Mouse (Mus musculus) forebrain, embryonic 16.5 days (tissue): ENCODE data around the gene Btnl6. TPM values are rescaled to one million over a fixed set of nuclear protein-coding genes. Genes with fewer than 3 reads are reported as not detected.

ENCODE experiments used
- ATAC-seq: fragments of 200-750 bp; cut with Nextera tagmentation; 2 replicates; pipeline ENCODE4 v1.8.0; 2017; ENCODE audit warnings: mild to moderate bottlenecking, moderate library complexity
- H3K27ac ChIP-seq: fragments of 300-500 bp; sonication (generic); 2 replicates; pipeline ENCODE4 v1.5.1; 2014; ENCODE audit warnings: low read length, control low read depth
- H3K27me3 ChIP-seq: fragments of 300-500 bp; sonication (generic); replicated peaks from 2 replicates; pipeline ENCODE4 v1.6.1; 2014; ENCODE audit warnings: low read length; ENCODE audit not compliant: control insufficient read depth, insufficient read depth
- H3K36me3 ChIP-seq: fragments of 300-500 bp; sonication (generic); 2 replicates; pipeline ENCODE4 v1.6.1; 2014; ENCODE audit not compliant: control insufficient read depth, insufficient read depth
- H3K4me1 ChIP-seq: fragments of 300-500 bp; sonication (generic); replicated peaks from 2 replicates; pipeline ENCODE4 v1.6.1; 2014; ENCODE audit warnings: low read length; ENCODE audit not compliant: control insufficient read depth, insufficient read depth
- H3K4me2 ChIP-seq: fragments of 300-500 bp; sonication (generic); 2 replicates; pipeline ENCODE4 v1.6.1; 2014; ENCODE audit warnings: mild to moderate bottlenecking, low read length, control low read depth
- H3K4me3 ChIP-seq: fragments of 300-500 bp; sonication (generic); replicated peaks from 2 replicates; pipeline ENCODE4 v1.5.1; 2014; ENCODE audit warnings: mild to moderate bottlenecking, low read length, control low read depth
- H3K9ac ChIP-seq: fragments of 300-500 bp; sonication (generic); replicated peaks from 2 replicates; pipeline ENCODE4 v1.6.1; 2014; ENCODE audit warnings: low read depth, low read length, control low read depth
- H3K9me3 ChIP-seq: fragments of 300-500 bp; sonication (generic); 2 replicates; pipeline ENCODE4 v1.6.1; 2016; ENCODE audit warnings: low read length; ENCODE audit not compliant: control insufficient read depth
- WGBS: fragments of 180-500 bp; shearing (Covaris S2); extraction: QIAGEN DNeasy Blood & Tissue Kit; methylation state at CpG from one replicate; pipeline ENCODE4 v1.1.7; 2014; 5-methylcytosine and 5-hydroxymethylcytosine counted together
- polyA plus RNA-seq: library from polyadenylated mRNA; unstranded; fragments of >200 nt; fragmentation: Nextera tagmentation; extraction: Ambion mirVana; gene quantifications from 2 replicates; pipeline ENCODE4 v1.2.1, GENCODE M21; 2015

The Btnl6 gene
- polyA plus RNA-seq, result not detected in 2 replicates

GRCm38 (mm10) chr17:34517252-34517651, at the start of gene Btnl6:
Gene Btnl6, minus strand, starts transcription at chr17:34517352.
- no peaks in the 10 kb centered on the region for H3K9me3 ChIP-seq
- 91% methylated on average over 4 of the region's 4 CpGs for WGBS
- no peaks in the 10 kb centered on the region for H3K36me3 ChIP-seq
- no peaks in the 10 kb centered on the region for H3K27me3 ChIP-seq
- H3K9ac ChIP-seq, result no peak within 1 kb of the TSS
- H3K27ac ChIP-seq, result no peak within 1 kb of the TSS
- no peak within 1 kb of the TSS for H3K4me3 ChIP-seq
- no peak within 1 kb of the TSS for H3K4me2 ChIP-seq
- no peak for ATAC-seq
- H3K4me1 ChIP-seq, result no peaks in the 10 kb centered on the region

- 56% methylated on average over 3 of the region's 3 CpGs for WGBS
- H3K27ac ChIP-seq, result no peak overlapping the region
- no peak overlapping the region for H3K4me3 ChIP-seq
- H3K4me1 ChIP-seq, result no peaks in the 10 kb centered on the region
- no peak for ATAC-seq
- H3K9me3 ChIP-seq, result no peaks in the 10 kb centered on the region
- H3K27me3 ChIP-seq, result peaks cover 3% of the 10 kb centered on the region; the same call in 1 of the 2 replicates
- no peak overlapping the region for H3K4me2 ChIP-seq
- H3K36me3 ChIP-seq, result no peaks in the 10 kb centered on the region
- H3K9ac ChIP-seq, result no peak overlapping the region
These were observed 47.6 kb upstream of the Btnl6 start for GRCm38 (mm10) chr17:34564796-34565195.

GRCm38 (mm10) chr17:34564003-34564421, 46.9 kb upstream of the Btnl6 start, which contains the start of gene Notch4:
Gene Notch4, plus strand, starts transcription at chr17:34564268.
- no peak within 1 kb of the TSS for H3K4me2 ChIP-seq
- no peak within 1 kb of the TSS for H3K9ac ChIP-seq

GRCm38 (mm10) chr17:34563354-34563753, 46.2 kb upstream of the Btnl6 start:
- Histone ChIP-seq H3K9me3 (no peaks in the 10 kb centered on the region), H3K27ac (no peak overlapping the region), H3K27me3 (peaks cover 3% of the 10 kb centered on the region; the same call in 1 of the 2 replicates), H3K4me3 (no peak overlapping the region), H3K9ac (no peak overlapping the region), H3K4me1 (no peaks in the 10 kb centered on the region), H3K4me2 (no peak overlapping the region), H3K36me3 (no peaks in the 10 kb centered on the region)
- ATAC-seq, result no peak
- 72% methylated on average over 11 of the region's 11 CpGs for WGBS

More at GRCm38 (mm10) chr17:34564003-34564421, 46.9 kb upstream of the Btnl6 start, which contains the start of gene Notch4:
- Histone ChIP-seq H3K27me3 (peaks cover 3% of the 10 kb centered on the region; the same call in 1 of the 2 replicates), H3K36me3 (no peaks in the 10 kb centered on the region), H3K4me3 (no peak within 1 kb of the TSS), H3K4me1 (no peaks in the 10 kb centered on the region), H3K9me3 (no peaks in the 10 kb centered on the region), H3K27ac (no peak within 1 kb of the TSS)
- no peak for ATAC-seq
- WGBS, result 18% methylated on average over 6 of the region's 6 CpGs

- Histone ChIP-seq H3K9ac (no peak overlapping the region), H3K4me2 (no peak overlapping the region), H3K27ac (no peak overlapping the region), H3K36me3 (no peaks in the 10 kb centered on the region), H3K9me3 (no peaks in the 10 kb centered on the region), H3K4me3 (no peak overlapping the region), H3K4me1 (no peaks in the 10 kb centered on the region), H3K27me3 (peaks cover 3% of the 10 kb centered on the region; the same call in 1 of the 2 replicates)
- 68% methylated on average over 3 of the region's 3 CpGs for WGBS
- ATAC-seq, result no peak
These were observed 45.4 kb upstream of the Btnl6 start for GRCm38 (mm10) chr17:34562595-34562994.

- WGBS, result 41% methylated on average over 8 of the region's 8 CpGs
These were observed 44.0 kb upstream of the Btnl6 start for GRCm38 (mm10) chr17:34561200-34561599.

GRCm38 (mm10) chr17:34560438-34560837, 43.3 kb upstream of the Btnl6 start:
- H3K9me3 ChIP-seq, result no peaks in the 10 kb centered on the region
- H3K4me2 ChIP-seq, result no peak overlapping the region
- WGBS, result 93% methylated on average over 6 of the region's 6 CpGs
- no peak overlapping the region for H3K9ac ChIP-seq
- no peaks in the 10 kb centered on the region for H3K4me1 ChIP-seq
- no peaks in the 10 kb centered on the region for H3K27me3 ChIP-seq
- H3K27ac ChIP-seq, result no peak overlapping the region
- ATAC-seq, result no peak
- no peak overlapping the region for H3K4me3 ChIP-seq
- H3K36me3 ChIP-seq, result no peaks in the 10 kb centered on the region

More at GRCm38 (mm10) chr17:34561200-34561599, 44.0 kb upstream of the Btnl6 start:
- Histone ChIP-seq H3K27ac (no peak overlapping the region), H3K4me1 (no peaks in the 10 kb centered on the region), H3K4me3 (no peak overlapping the region), H3K36me3 (no peaks in the 10 kb centered on the region), H3K9ac (no peak overlapping the region), H3K9me3 (no peaks in the 10 kb centered on the region), H3K27me3 (no peaks in the 10 kb centered on the region), H3K4me2 (no peak overlapping the region)
- ATAC-seq, result no peak

- H3K9ac ChIP-seq, result no peak overlapping the region
- H3K4me3 ChIP-seq, result no peak overlapping the region
- H3K4me1 ChIP-seq, result no peaks in the 10 kb centered on the region
- ATAC-seq, result no peak
- WGBS, result 25% methylated on average over 15 of the region's 15 CpGs
- H3K27me3 ChIP-seq, result no peaks in the 10 kb centered on the region
- no peaks in the 10 kb centered on the region for H3K9me3 ChIP-seq
- H3K27ac ChIP-seq, result no peak overlapping the region
- H3K4me2 ChIP-seq, result no peak overlapping the region
- no peaks in the 10 kb centered on the region for H3K36me3 ChIP-seq
These were observed 42.7 kb upstream of the Btnl6 start for GRCm38 (mm10) chr17:34559895-34560294.

GRCm38 (mm10) chr17:34559116-34559515, 42.0 kb upstream of the Btnl6 start:
- Histone ChIP-seq H3K4me1 (no peaks in the 10 kb centered on the region), H3K9me3 (no peaks in the 10 kb centered on the region), H3K27ac (no peak overlapping the region), H3K4me2 (no peak overlapping the region), H3K4me3 (no peak overlapping the region), H3K27me3 (no peaks in the 10 kb centered on the region), H3K36me3 (no peaks in the 10 kb centered on the region), H3K9ac (no peak overlapping the region)
- 87% methylated on average over 7 of the region's 7 CpGs for WGBS
- ATAC-seq, result no peak

- no peak overlapping the region for H3K4me3 ChIP-seq
- 79% methylated on average over 11 of the region's 11 CpGs for WGBS
- H3K9me3 ChIP-seq, result no peaks in the 10 kb centered on the region
- H3K27me3 ChIP-seq, result no peaks in the 10 kb centered on the region
- no peaks in the 10 kb centered on the region for H3K36me3 ChIP-seq
- no peak for ATAC-seq
- no peak overlapping the region for H3K9ac ChIP-seq
- H3K4me1 ChIP-seq, result no peaks in the 10 kb centered on the region
- H3K4me2 ChIP-seq, result no peak overlapping the region
- no peak overlapping the region for H3K27ac ChIP-seq
These were observed 40.3 kb upstream of the Btnl6 start for GRCm38 (mm10) chr17:34557411-34557810.
